Mouse (Mus musculus): ENCODE data around the gene Rhbdf1.
"Not testable (repeated sequence)": the region's sequence is repeated elsewhere in the genome, so short reads cannot be mapped to it uniquely, and the experiment has no call there.

The Rhbdf1 gene

GRCm38 (mm10) chr11:32220607-32221224 lies 1.4 kb downstream of the Rhbdf1 start:
- no peak for DNase-seq (ENCODE audit: low read depth, low spot score)

- no peak for DNase-seq (ENCODE audit: low read depth, low spot score)
Measured at GRCm38 (mm10) chr11:32219287-32219686, 2.8 kb downstream of the Rhbdf1 start.

- DNase-seq (ENCODE audit: low read depth, low spot score) = no peak
Measured at GRCm38 (mm10) chr11:32218501-32219050, 3.5 kb downstream of the Rhbdf1 start.

- DNase-seq (ENCODE audit: low read depth, low spot score) = no peak
Measured at GRCm38 (mm10) chr11:32216851-32217250, 5.2 kb downstream of the Rhbdf1 start.

GRCm38 (mm10) chr11:32215372-32216162 lies 6.5 kb downstream of the Rhbdf1 start:
- DNase-seq (ENCODE audit: low read depth, low spot score) = no peak

- no peak for DNase-seq (ENCODE audit: low read depth, low spot score)
Measured at GRCm38 (mm10) chr11:32210623-32211022, 11.5 kb downstream of the Rhbdf1 start.

GRCm38 (mm10) chr11:32205058-32205873 lies 16.8 kb downstream of the Rhbdf1 start, which contains the start of gene Snrnp25:
TSS of gene Snrnp25 (plus strand) at chr11:32205415.
- DNase-seq (ENCODE audit: low read depth, low spot score) = peak; percentile 95

GRCm38 (mm10) chr11:32201922-32202685 lies 20.0 kb downstream of the Rhbdf1 start:
- no peak for DNase-seq (ENCODE audit: low read depth, low spot score)

GRCm38 (mm10) chr11:32200992-32201391 lies 21.1 kb downstream of the Rhbdf1 start:
- not testable (repeated sequence) for DNase-seq (ENCODE audit: low read depth, low spot score)

GRCm38 (mm10) chr11:32200075-32200601 lies 22.0 kb downstream of the Rhbdf1 start, which contains the start of gene Il9r:
TSS of gene Il9r (minus strand) at chr11:32200279.
- no peak for DNase-seq (ENCODE audit: low read depth, low spot score)

- DNase-seq (ENCODE audit: low read depth, low spot score) = no peak
Measured at GRCm38 (mm10) chr11:32199230-32199629, 22.9 kb downstream of the Rhbdf1 start.

- DNase-seq (ENCODE audit: low read depth, low spot score) = no peak
Measured at GRCm38 (mm10) chr11:32198256-32198955, 23.7 kb downstream of the Rhbdf1 start.

- DNase-seq (ENCODE audit: low read depth, low spot score) = no peak
Measured at GRCm38 (mm10) chr11:32197766-32198165, 24.3 kb downstream of the Rhbdf1 start.

- DNase-seq (ENCODE audit: low read depth, low spot score) = no peak
Measured at GRCm38 (mm10) chr11:32196727-32197126, 25.4 kb downstream of the Rhbdf1 start.

GRCm38 (mm10) chr11:32195867-32196540 lies 26.1 kb downstream of the Rhbdf1 start:
- no peak for DNase-seq (ENCODE audit: low read depth, low spot score)

GRCm38 (mm10) chr11:32194626-32195025 lies 27.5 kb downstream of the Rhbdf1 start:
- DNase-seq (ENCODE audit: low read depth, low spot score) = no peak

- DNase-seq (ENCODE audit: low read depth, low spot score) = no peak
Measured at GRCm38 (mm10) chr11:32194086-32194485, 28.0 kb downstream of the Rhbdf1 start.

GRCm38 (mm10) chr11:32193156-32193555 lies 28.9 kb downstream of the Rhbdf1 start:
- DNase-seq (ENCODE audit: low read depth, low spot score) = no peak

- DNase-seq (ENCODE audit: low read depth, low spot score) = no peak
Measured at GRCm38 (mm10) chr11:32190603-32191110, 31.4 kb downstream of the Rhbdf1 start.
